Mouse (Mus musculus) neutrophil, adult 5-6 weeks (primary cell): ENCODE measurements at regions not wholly inside any gene's neighbourhood (a gene's known extent, or its start where the extent isn't known, plus 50 kb on each side); places are given as distances from the start of the nearest gene placed in this dataset.

ENCODE experiments used
- ATAC-seq: fragments of 151-379, 151-347 bp; 2 replicates; pipeline ENCODE4 v1.8.0; 2017; ENCODE audit warnings: mild to moderate bottlenecking, moderate TSS enrichment; ENCODE audit not compliant: insufficient number of reproducible peaks, poor library complexity, low FRiP score, severe bottlenecking; ENCODE audit errors: extremely low read depth

DNA sequence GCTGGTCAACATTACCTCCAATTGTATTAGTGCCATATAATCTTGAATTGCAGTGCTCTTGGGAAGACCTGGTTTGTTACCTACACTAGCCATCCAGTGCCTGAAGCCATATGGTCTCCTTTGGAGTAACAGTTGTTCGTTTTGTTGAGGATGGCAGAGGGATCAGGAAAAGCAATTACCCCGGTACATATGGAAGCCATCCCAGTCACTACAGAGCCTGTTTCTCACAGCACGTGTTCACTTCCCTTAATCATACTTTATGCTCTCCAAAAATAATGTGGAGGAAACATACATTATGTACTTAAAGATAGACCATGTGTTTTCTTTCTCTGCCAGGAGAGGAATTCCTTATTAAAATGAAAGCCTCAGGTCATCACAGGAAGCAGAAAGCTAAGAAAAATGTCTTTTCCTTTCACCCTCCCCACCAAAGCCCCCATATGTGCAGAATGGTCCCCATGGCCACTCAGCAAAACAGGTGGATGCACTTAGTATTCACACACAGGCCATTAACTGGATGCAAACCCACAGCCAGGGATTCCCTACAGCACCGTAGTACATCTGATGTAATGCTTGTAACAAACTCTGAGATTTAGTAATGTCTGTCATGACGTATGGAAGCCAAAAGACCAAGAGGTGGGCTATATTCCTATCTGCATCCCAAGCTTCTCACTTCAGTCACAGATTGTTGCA, 397.4 kb upstream of the Mctp2 start:
- no peak for ATAC-seq

DNA sequence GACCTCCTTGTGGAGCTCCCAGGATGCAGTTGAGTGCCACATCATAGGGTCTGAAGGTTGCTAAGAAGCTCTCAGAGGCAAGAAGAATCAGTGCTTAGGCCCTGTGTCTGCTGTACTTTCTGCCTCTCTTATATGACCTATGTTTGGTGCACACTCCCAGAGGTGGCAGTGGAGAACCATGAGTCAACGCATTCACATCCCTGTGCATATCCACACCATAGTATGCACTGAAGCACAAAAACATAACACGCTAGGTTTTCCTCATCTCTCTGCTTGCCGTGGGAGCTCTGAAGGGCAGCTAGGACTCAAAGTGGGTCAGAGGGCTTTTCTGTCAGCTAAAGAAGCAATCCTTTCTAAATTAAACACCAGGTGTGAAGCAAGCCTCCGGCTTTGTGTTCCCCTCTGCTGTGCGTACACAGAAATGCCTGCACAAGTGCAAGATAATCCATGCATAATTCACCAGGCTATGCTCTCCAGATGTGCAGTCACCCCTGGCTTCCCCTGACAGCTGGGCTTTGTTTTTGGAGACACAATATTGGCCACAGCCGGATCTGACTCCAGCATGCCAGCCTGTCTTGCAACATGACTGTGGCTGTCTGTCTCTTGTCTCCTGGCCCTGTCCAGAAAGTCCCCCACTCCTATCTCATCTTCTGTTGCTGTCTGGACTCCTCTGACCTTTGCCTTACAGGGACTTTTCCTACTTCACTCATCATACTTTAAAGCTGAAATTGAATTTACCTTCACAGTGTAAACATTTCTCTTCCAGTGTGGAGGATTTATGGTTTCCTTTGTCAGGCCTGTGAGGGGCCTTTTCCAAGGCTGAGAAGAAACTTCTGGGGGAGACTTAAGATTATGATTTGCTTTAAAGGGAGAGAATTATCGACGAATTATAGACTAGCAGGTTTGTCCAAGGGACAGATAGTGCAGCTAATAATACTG, 405.1 kb upstream of the Mctp2 start:
- ATAC-seq, result no peak

DNA sequence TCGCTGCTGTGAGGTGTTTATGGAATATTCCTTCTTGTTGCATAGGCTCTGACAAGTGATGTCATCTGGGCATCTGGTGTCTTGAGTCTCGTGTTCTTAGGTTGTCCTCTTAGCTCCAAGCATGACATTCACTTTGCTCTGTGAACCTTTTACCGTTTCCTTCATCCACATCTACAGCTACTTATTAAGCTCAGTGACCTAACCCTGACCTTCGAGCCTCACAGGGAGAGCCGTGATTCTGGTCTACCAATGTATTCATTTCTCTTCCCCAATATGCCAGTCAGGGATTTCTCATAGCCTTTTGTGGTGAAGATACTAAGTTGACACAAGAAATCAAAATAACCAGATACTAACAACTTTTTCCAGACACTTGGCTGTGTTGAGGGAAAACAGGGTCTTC, 409.0 kb upstream of the Mctp2 start:
- no peak for ATAC-seq

DNA sequence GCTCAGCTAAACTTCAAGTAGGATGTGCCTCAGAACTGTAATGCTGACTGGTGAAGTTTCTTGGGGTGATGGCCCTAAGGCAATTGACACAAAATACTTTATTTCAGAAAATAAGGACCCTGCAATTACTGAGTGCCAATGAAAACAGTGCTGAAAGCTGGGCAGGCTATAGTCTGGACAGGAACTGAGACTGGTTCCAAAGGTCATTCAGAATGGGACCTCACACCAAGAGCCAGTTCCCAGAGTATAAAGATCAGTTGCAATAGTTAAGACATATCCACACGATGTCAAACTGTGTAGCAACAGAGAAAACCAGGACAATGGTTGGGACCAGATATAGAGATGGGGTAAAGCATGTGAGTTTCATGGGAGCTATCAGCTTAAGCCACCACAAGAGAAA, 409.6 kb upstream of the Mctp2 start:
- no peak for ATAC-seq

DNA sequence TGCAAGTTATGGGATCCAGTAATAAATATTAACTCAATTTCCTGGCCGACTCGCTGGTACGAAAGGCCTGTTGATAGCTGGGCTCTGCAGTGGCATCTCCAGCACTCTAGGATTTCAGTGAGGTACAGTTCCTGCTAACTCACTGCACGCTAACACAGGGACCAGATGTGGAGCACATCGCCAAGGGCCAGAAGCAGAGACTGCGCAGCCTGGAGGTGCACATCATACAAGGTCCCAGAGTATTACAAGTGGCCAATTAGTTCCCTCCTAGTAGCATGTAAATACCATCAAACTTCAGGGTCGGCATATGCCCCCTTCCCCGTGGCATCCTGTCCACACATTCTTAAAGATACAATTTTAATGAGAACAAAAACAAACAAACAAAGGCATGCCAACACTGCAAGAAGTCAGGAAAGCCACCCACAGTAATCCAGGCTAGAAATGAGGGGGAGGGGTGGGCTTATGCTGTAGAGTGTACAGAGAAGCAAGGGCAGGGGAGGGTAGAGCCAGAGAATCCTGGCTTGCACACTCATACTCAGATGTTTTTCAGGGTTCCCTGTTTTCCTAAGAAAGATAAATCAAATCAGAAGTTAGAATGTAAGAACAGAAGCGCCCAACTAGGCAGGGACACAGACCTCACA, 419.9 kb upstream of the Mctp2 start:
- ATAC-seq, result no peak

DNA sequence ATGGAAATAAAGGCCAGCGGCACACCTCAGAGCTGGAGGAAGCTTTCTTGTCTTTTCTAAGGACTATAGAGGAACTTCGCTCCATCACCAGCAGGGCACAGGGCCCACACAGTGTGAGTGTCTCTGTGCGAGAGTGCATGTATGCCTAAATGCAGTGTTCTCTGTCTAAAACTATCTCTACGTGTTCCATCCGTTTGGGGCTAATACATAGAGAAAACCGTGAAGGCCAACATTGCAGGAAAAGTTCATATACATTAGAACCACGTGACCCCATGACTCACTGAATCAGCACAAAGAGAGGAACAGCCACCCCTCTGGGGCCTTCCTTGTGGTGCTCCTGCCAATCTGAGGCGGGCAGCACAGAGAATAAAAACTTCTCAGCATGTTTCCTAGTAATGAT, 431.4 kb upstream of the Mctp2 start:
- no peak for ATAC-seq

DNA sequence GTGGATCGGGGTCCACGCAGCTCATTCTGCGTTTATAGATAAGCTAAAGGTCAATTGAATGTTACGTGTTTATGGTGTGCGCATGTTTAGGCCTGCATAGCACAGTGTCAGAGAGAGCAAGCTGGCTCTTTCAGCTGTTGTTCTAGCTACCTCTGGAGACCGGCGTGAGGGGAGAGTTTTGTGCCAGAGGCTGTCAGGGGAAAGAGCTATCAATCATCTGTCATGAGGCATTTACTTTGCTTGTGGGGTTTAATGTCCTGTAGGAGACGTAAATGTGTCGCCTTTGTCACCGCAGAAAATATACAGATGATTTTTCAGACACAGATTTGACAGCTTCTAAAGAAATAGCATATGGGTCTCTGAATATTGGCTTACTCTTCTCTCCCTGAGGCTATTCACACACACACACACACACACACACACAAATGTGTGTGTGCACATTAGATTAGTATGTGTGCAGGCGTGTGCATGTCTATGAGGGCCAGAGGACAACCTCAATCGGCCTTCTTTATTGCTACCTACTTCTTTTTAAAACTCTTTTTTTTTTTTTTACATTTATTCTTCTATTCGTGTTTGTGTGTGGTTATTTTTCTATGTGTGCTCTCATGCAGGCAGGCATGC, 432.0 kb upstream of the Mctp2 start:
- ATAC-seq, result no peak

DNA sequence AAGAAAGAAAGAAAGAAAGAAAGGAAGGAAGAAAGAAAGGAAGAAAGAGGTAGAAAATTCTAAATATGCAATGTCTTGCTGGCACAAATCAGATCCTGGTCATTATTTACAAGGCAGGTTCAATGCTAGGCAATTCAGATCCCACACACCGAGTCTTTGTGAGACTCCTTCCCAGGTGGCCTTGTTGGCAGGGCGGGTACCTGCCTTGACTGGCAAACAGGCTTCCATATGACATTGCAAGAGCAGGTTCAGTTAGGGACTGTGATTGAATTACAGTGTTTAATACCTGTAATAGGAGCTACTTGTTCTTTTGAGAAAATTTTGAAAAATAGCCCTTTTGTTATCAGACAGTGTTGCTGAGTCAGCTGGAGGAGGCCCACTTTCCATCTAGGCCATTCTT, 436.0 kb upstream of the Mctp2 start:
- ATAC-seq, result no peak

DNA sequence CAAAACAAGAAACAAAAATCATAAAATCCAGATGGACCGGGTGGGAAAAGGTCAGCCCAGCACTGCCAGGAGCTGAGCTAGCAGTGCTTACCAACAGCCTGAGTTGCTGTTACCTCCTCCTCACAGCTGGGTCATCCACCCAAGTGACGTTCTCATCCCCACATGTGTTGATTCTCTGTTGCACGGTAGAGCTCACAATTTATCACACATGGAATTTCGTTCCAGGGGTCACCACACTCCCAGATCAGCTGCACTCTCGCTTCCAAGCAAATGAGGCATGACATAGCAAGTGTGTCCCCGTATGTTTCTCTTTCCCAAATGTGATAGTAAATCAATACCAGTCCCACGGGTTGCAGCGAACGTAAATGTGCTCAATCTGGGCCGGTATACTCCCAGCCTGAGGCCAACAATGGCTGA, 445.1 kb upstream of the Mctp2 start:
- ATAC-seq, result no peak

DNA sequence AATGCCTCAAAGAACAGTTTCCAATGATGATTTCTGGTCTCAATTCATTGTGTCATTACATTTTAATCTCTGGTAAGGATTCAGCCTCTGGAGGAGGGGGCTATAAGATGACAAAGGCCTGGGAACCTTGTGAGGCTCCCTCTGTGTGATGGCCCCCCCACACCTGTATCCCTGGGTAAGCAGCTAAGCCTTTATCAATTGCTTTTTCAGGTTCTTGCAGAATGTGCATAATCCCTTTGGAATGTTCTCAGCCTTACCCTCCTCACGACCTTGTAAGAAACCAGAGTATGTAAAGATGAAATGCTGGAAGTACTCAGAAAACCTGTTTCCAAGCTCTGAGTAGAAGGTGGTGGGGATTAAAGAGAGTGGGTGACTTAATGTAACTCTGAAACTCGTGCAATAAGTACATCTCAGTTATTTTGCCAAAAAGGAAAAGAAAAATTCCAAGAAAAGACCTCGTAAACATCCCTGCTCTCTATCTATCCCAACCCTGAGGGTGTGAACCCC, 446.7 kb upstream of the Mctp2 start:
- no peak for ATAC-seq

DNA sequence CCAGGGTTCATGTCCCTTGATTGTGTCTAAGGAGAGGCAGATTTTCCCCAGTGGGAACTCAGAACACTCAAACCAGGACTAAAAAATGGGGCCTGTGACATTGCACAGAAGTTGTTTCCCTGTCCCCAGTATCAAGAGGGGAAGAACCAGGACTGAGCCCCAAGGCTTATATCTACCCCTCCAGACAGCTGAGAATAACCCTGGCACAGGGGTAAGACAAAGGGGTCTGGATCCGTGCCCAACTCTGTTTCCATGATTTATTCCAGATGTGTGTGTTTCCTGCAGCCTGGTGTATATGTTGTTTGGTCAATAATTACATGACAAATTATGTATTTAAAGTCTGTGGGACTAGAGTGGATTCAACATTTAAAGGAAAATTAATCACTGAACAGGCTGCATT, 456.3 kb upstream of the Mctp2 start:
- ATAC-seq, result no peak

DNA sequence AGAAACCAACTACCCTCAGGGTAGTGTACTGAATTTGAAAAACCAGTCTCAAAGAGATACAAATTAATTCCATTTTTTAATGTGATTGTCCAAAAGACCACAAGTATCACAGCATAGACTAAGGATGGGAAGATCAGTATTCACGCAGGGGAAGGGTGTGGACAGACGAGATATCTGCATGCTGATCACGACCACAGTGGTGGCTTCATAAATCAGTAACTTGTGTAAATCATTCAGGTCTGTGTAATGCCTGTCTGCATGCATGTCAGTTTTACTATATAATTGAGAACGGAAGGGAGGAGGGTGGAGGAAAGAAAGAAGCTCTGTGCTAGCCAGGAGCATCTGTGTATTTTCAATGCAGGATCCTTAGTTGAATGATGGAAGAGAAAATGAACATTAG, 462.3 kb upstream of the Mctp2 start:
- no peak for ATAC-seq

DNA sequence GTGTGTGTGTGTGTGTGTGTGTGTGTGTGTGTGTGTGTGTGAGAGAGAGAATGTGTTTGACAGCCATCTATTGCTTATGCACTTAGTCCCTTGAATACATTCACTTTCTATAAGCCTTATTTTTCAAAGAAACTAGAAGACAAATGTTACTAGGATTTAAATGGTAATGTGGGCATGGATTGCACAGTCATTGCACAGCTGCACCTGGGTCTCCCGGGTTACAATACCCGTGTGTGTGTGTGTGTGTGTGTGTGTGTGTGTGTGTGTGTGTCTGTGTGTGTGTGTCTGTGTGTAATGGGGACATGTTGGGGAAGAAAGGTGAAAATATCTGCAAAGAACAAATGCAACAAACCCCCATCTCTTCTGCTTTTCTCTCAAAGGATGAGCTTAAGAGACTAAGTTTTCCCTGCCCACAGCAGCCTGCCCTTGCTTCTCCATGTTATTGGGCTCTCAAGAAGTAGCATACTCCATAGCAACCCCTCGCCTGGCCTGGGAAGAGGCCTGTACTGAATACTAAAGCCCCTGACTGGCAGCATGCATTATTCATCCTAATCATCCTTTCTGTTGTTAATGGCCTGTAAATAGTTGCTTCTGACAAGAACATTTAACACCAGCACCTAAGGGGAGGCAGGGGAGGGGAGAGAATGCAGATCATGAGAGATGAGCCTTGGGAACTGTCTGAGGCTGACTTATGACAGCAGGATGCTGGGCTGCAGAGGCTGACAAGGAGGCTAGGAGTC, 467.8 kb upstream of the Mctp2 start:
- ATAC-seq, result no peak

DNA sequence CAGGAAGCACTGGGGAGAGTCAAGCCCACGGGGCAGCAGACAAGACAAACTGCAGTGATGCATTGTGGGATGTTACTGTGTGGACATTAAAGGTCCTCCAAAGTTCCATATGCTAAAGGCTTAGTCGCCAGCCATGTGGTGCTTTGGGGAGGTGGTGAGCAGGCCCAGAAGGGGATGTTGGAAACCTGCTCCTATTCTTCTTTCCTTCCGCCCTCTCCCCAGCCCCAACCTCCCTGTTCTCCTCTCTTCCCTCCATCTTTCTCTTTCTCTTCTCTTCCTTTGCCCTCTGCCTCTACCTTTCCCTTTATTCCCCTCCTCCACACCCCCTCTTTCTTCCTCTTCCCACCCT, 468.3 kb upstream of the Mctp2 start:
- no peak for ATAC-seq

DNA sequence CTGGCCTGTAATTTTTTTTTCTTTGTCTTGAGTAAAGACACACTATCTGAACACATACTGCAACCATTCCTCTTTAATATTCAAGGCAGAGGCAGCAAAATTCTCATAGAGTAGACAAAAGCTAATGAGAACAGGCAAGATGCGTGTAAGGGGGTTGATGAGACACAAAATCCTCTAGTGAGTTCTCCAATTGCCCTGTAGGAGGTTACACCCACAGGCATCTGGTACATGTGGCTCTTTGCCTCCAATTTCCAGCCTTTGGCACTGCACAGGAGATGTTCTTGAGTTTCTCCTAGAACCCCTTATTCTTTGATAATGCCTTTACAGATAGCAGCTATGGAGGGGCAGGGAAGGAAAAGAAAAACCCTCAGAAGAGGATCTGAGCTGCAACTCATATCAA, 480.9 kb upstream of the Mctp2 start:
- no peak for ATAC-seq

DNA sequence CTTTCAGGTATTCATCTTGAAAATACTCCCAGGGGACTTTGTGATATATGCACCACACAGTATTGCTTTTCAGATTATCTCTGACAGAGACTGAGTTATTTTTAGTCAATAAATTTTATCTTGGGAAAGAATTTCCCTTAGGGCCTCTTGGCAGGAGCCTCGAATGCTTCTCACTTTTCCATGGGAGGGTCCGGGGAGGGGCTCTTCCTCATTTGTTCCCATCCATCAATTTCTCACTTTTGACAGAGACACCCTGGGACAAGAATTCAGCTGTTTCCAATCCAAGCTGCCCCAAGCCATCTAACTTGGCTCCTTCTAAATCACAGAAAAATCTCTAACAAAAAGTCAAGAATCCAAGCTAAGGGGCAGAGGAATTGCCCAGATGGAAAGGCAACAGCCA, 481.9 kb upstream of the Mctp2 start:
- no peak for ATAC-seq

DNA sequence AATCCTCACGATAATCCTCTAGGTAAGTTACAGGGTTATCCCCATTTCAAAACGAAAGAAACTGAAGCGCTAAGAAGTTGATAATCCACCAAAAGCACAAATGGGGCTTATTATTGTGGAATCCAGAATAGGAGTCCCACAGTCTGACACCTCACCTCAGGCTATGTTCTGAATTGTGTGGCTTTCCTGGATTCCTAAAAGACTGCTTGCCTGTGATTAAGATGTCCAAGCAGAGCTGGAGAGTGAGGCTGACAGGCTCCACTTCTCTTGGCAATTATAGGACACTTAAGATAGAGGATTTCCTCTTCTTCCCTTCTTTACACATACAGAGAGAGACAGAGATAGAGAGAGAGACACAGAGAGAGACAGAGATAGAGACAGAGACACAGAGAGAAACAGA, 515.7 kb upstream of the Mctp2 start:
- ATAC-seq, result no peak

DNA sequence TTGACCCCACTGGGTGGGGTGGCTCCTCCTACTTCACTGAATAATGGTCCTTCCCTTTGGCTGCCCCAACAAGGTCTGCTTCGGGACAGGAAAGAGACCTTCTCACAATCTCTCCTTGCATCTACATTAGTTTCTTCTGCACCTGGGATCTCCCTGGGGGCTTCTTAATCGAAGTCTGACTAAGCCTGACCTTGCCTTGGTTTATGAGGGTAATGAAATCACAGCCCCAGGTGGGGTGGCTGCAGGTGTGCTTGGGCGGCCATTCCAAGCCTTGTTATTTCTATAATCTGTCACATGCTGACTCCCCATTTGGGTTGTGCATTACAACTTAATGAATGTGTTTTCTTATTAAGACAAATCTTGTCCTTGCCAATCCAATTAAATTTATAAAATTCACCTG, 520.2 kb upstream of the Mctp2 start:
- ATAC-seq, result no peak

DNA sequence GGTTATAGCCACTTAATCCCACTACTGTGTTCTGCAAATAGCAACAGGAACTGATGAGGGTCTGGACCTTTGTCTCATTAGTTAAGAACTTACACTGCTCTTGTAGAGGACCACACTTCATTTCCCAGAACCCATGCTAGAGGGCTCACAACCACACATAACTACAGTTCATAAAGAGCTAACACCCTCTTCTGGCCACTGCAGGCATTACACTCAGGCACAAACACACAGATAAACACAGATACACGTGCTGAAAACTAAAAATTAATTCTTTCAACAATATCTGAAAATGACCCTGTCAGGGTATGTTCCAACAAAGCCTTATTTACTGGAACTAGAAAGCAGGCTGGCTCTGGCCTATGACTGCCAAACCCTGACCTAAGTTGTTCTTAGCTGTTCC, 529.0 kb upstream of the Mctp2 start:
- ATAC-seq, result no peak
